Mouse (Mus musculus) myocyte (in vitro differentiated cells): ENCODE data around the gene Epha3.

Experiments
- MAX ChIP-seq: IDR thresholded peaks from one replicate; pipeline ENCODE4 v1.6.1; 2011; ENCODE audit warnings: low read depth, mild to moderate bottlenecking, control low read depth
- REST ChIP-seq: IDR thresholded peaks from one replicate; pipeline ENCODE4 v1.6.1; 2011; ENCODE audit warnings: mild to moderate bottlenecking, control low read depth, moderate library complexity; ENCODE audit not compliant: insufficient read depth, insufficient read length

DNA sequence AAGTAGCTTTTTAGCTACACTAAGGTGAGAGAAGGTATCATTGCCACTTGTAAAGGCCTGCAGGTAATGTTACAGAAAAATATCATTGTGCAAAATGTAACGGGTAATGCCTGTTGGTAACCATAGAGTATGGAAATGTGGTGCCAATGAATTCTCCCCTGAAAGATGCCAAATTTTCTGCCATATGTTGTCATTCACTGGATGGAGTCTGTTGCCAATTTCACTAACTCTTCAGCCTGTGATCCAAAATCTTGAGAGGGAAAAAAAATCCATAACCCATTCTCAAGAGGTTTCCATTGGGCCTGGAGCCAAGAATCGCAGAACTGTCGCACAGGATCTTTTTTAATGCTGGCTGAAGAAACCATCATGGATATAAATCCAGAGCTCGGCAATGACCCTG is 269.3 kb downstream of the Epha3 start:
- TF ChIP-seq REST (no peak), MAX (no peak)
